ENCODE assay signal across 13 mouse cellular contexts in the genomic region with DNA sequence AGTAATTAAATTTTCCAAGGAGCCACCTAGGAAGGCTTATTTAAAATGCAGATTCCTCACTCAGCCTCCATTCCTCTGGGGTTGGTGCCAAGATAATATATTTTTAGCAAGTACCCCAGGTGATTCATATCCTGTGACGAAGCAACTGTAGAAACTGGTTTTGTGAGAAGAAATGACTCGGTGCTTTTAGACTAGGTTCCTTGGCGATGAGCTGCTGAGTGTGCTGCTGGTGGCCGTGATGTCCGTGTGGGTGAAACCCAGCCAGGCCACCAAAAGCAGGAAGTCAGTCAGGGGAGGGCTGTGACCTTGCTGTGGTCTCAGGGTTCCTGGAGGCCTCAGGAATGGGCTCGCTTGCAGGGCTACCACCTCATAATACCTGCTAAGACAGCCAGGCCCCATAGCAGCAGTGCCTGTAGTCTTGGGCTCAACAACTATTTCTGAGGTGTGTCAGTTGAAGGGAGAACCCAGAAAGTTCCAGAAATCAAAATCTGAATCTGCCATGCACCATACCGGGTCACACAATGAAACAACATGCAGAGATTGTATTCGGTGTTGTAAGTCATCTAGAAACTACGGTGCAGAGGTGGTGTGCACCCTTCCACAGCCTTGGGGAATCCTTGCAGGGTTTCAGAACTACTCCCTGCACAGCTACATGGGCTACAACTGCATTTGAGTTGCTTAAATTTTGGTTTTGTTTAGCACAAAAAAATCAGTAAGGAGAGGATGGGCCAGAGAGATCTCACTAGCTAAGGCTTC. TPM values are rescaled to one million over a fixed set of nuclear protein-coding genes. Genes with fewer than 3 reads are reported as not detected.
DNase-seq lines count a peak whose midpoint lies in the region; ATAC-seq and TF ChIP-seq lines count a peak whose summit lies in the region.
"Had no signal": no experiment of that assay in that cellular context is flagged by ENCODE, and none has a peak within 500 bp of the region (broad histone marks: within the 10 kb centered on the region; RNA-seq: fewer than 3 reads in every experiment).

No protein-coding gene starts in this region.

- TF ChIP-seq EP300 in heart, postnatal 0 days (IDR thresholded peaks at IDR 0.05; ENCODE audit: low read depth): no peak

- ATAC-seq in heart, postnatal 0 days (ENCODE audit: insufficient read depth, low read depth): no peak
- no peak for ATAC-seq in heart, embryonic 12.5 days (ENCODE audit: insufficient number of reproducible peaks, low FRiP score)
- ATAC-seq in midbrain, embryonic 15.5 days (replicated peaks): no peak

- H3K4me3 ChIP-seq in heart, postnatal 0 days (ENCODE audit: low read depth, low read length): no peak overlapping the region
- H3K4me3 ChIP-seq in heart, embryonic 12.5 days: no peak overlapping the region
- H3K4me3 ChIP-seq in midbrain, embryonic 15.5 days: no peak overlapping the region
- H3K4me3 ChIP-seq: hindbrain, embryonic 13.5 days; midbrain, embryonic 10.5 days had no signal

- peak overlapping the region; percentile 53 for H3K27ac ChIP-seq in heart, postnatal 0 days (ENCODE audit: low read depth)
- no peak overlapping the region for H3K27ac ChIP-seq in heart, embryonic 12.5 days (ENCODE audit: poor library complexity, severe bottlenecking)
- no peak overlapping the region for H3K27ac ChIP-seq in midbrain, embryonic 15.5 days
- H3K27ac ChIP-seq: hindbrain, embryonic 13.5 days; midbrain, embryonic 10.5 days had no signal

- H3K27me3 ChIP-seq in heart, postnatal 0 days (ENCODE audit: control insufficient read depth, insufficient read depth, low read length): no peaks in the 10 kb centered on the region
- no peaks in the 10 kb centered on the region for H3K27me3 ChIP-seq in heart, embryonic 12.5 days (replicated peaks)
- H3K27me3 ChIP-seq in midbrain, embryonic 15.5 days (replicated peaks): no peaks in the 10 kb centered on the region
- H3K27me3 ChIP-seq: hindbrain, embryonic 13.5 days had no signal

- WGBS in heart, postnatal 0 days: 56% methylated on average over 9 of the region's 9 CpGs
- WGBS in heart, embryonic 12.5 days: 74% methylated on average over 9 of the region's 9 CpGs
- 81% methylated on average over 9 of the region's 9 CpGs for WGBS in midbrain, embryonic 15.5 days

- H3K9me3 ChIP-seq in heart, postnatal 0 days (replicated peaks; ENCODE audit: control insufficient read depth, low read length): no peaks in the 10 kb centered on the region
- no peaks in the 10 kb centered on the region for H3K9me3 ChIP-seq in heart, embryonic 12.5 days (replicated peaks)
- H3K9me3 ChIP-seq in midbrain, embryonic 15.5 days: no peaks in the 10 kb centered on the region
- H3K9me3 ChIP-seq: G1E; hindbrain, embryonic 13.5 days; midbrain, embryonic 10.5 days had no signal

- H3K36me3 ChIP-seq in heart, postnatal 0 days (replicated peaks; ENCODE audit: control insufficient read depth, insufficient read depth, low read length): peaks cover 69% of the 10 kb centered on the region
- H3K36me3 ChIP-seq in heart, embryonic 12.5 days: peaks cover 34% of the 10 kb centered on the region
- no peaks in the 10 kb centered on the region for H3K36me3 ChIP-seq in midbrain, embryonic 15.5 days (replicated peaks)
- H3K36me3 ChIP-seq: G1E; hindbrain, embryonic 13.5 days; midbrain, embryonic 10.5 days had no signal

- no peak for TF ChIP-seq CTCF in heart, postnatal 0 days (IDR thresholded peaks at IDR 0.05; ENCODE audit: low read depth)

- no peak overlapping the region for H3K4me2 ChIP-seq in heart, postnatal 0 days (ENCODE audit: low read depth, low read length)
- no peak overlapping the region for H3K4me2 ChIP-seq in heart, embryonic 12.5 days
- no peak overlapping the region for H3K4me2 ChIP-seq in midbrain, embryonic 15.5 days
- H3K4me2 ChIP-seq: hindbrain, embryonic 13.5 days; liver, embryonic 11.5 days had no signal

- DNase-seq in heart, postnatal 0 days (ENCODE audit: low spot score): no peak
- peak; percentile 38 for DNase-seq in urinary bladder, postnatal 14 days (ENCODE audit: low spot score)
- DNase-seq in urinary bladder, postnatal 4 days (ENCODE audit: low spot score in 2 of 2): no peak
- peak; percentile 15 to 25 for DNase-seq in left cerebral cortex, postnatal 14 days (ENCODE audit: low spot score in 2 of 2)
- DNase-seq in yolk sac, embryonic 10.5 days (ENCODE audit: low spot score): no peak
- no peak for DNase-seq in embryo, embryonic 9.5 days (ENCODE audit: extremely low spot score)
- DNase-seq: adrenal gland, postnatal 14 days had no signal

- intact Hi-C loops in left cerebral cortex, postnatal 14 days (cut with DNase I): no loop called here

- H3K4me1 ChIP-seq in heart, postnatal 0 days (ENCODE audit: control insufficient read depth, insufficient read depth): peaks cover 8% of the 10 kb centered on the region; the same call in 1 of the 2 replicates
- H3K4me1 ChIP-seq in heart, embryonic 12.5 days (replicated peaks): peaks cover 7% of the 10 kb centered on the region; the same call in 1 of the 2 replicates
- no peaks in the 10 kb centered on the region for H3K4me1 ChIP-seq in midbrain, embryonic 15.5 days
- H3K4me1 ChIP-seq: hindbrain, embryonic 13.5 days; midbrain, embryonic 10.5 days had no signal

- H3K9ac ChIP-seq in heart, postnatal 0 days (replicated peaks; ENCODE audit: low read depth, low read length): no peak overlapping the region
- no peak overlapping the region for H3K9ac ChIP-seq in heart, embryonic 12.5 days
- H3K9ac ChIP-seq in midbrain, embryonic 15.5 days: no peak overlapping the region
- H3K9ac ChIP-seq: hindbrain, embryonic 13.5 days had no signal

RNA-seq across cellular contexts. Expression of gene Emp2, which starts 27.1 kb away (rescaled TPM):
- total RNA-seq in heart, postnatal 0 days (2014; rRNA removed; ENCODE audit: low replicate concordance): 43.4 and 56.7 TPM in 2 replicates
- 25.5 and 25.7 TPM in 2 replicates for polyA plus RNA-seq in heart, postnatal 0 days (2015; fragmentation: Nextera tagmentation; extraction: Ambion mirVana)
- polyA plus RNA-seq in heart, embryonic 12.5 days (2016; fragmentation: Nextera tagmentation; extraction: Ambion mirVana): 24.2 and 25.4 TPM in 2 replicates
- total RNA-seq in left cerebral cortex, postnatal 14 days (2021): 10 to 100 TPM; 19.8 to 22.7 TPM
- 10.7 and 11.0 TPM in 2 replicates for polyA plus RNA-seq in midbrain, embryonic 15.5 days (2015; fragmentation: Nextera tagmentation; extraction: Ambion mirVana)
- polyA plus RNA-seq: G1E had no signal

Comparison
In these comparisons a context has a peak if more than half of its experiments do, and no peak if none do; other contexts are left out.
1. DNase-seq: peak in urinary bladder, postnatal 14 days (single experiment) and left cerebral cortex, postnatal 14 days (2 of 2); none in heart, postnatal 0 days (single experiment), urinary bladder, postnatal 4 days (0 of 2), yolk sac, embryonic 10.5 days (single experiment) and embryo, embryonic 9.5 days (single experiment).